Mouse (Mus musculus) heart, embryonic 12.5 days (tissue): ENCODE data around the gene Cep41. TPM values are rescaled to one million over a fixed set of nuclear protein-coding genes. Genes with fewer than 3 reads are reported as not detected.

Experiments
- ATAC-seq: fragments of 200-750 bp; cut with Nextera tagmentation; 2 replicates; pipeline ENCODE4 v1.8.0; 2017; ENCODE audit warnings: moderate TSS enrichment, moderate library complexity; ENCODE audit not compliant: insufficient number of reproducible peaks, low FRiP score
- H3K27ac ChIP-seq: fragments of 300-500 bp; sonication (generic); 2 replicates; pipeline ENCODE4 v1.5.1; 2016; ENCODE audit warnings: mild to moderate bottlenecking, moderate library complexity; ENCODE audit not compliant: poor library complexity, severe bottlenecking
- H3K27me3 ChIP-seq: fragments of 300-500 bp; sonication (generic); replicated peaks from 2 replicates; pipeline ENCODE4 v1.6.1; 2016; ENCODE audit warnings: mild to moderate bottlenecking, moderate library complexity
- H3K36me3 ChIP-seq: fragments of 300-500 bp; sonication (generic); 2 replicates; pipeline ENCODE4 v1.6.1; 2016; ENCODE audit warnings: mild to moderate bottlenecking, moderate library complexity
- H3K4me1 ChIP-seq: fragments of 300-500 bp; sonication (generic); replicated peaks from 2 replicates; pipeline ENCODE4 v1.6.1; 2016; ENCODE audit warnings: mild to moderate bottlenecking
- H3K4me2 ChIP-seq: fragments of 300-500 bp; sonication (generic); 2 replicates; pipeline ENCODE4 v1.6.1; 2016; ENCODE audit warnings: mild to moderate bottlenecking, moderate library complexity
- H3K4me3 ChIP-seq: fragments of 300-500 bp; sonication (generic); 2 replicates; pipeline ENCODE4 v1.5.1; 2016; ENCODE audit warnings: mild to moderate bottlenecking
- H3K9ac ChIP-seq: fragments of 300-500 bp; sonication (generic); 2 replicates; pipeline ENCODE4 v1.6.1; 2016; ENCODE audit warnings: mild to moderate bottlenecking, moderate library complexity
- H3K9me3 ChIP-seq: fragments of 300-500 bp; sonication (generic); replicated peaks from 2 replicates; pipeline ENCODE4 v1.6.1; 2016; ENCODE audit warnings: mild to moderate bottlenecking, moderate library complexity
- WGBS: fragments of 180-500 bp; shearing (Covaris S2); methylation state at CpG from one replicate; pipeline ENCODE4 v1.1.7; 2016; 5-methylcytosine and 5-hydroxymethylcytosine counted together
- polyA plus RNA-seq: library from polyadenylated mRNA; unstranded; fragments of >200 nt; fragmentation: Nextera tagmentation; extraction: Ambion mirVana; gene quantifications from 2 replicates; pipeline ENCODE4 v1.2.1, GENCODE M21; 2016

The Cep41 gene
- polyA plus RNA-seq, 1 experiment from 2014 or later = 11.9 TPM

GRCm38 (mm10) chr6:30624763-30625162 lies 68.8 kb downstream of the Cep41 start:
- H3K4me3 ChIP-seq = no peak overlapping the region
- no peak overlapping the region for H3K4me2 ChIP-seq
- peak overlapping the region; percentile 83 for H3K27ac ChIP-seq
- peak; percentile 36 for ATAC-seq
- H3K9ac ChIP-seq = 0 out of 2 replicates have a peak overlapping the region, but pooled peaks have one; percentile 21
- H3K4me1 ChIP-seq = peaks cover 47% of the 10 kb centered on the region
- H3K36me3 ChIP-seq = no peaks in the 10 kb centered on the region
- no peaks in the 10 kb centered on the region for H3K27me3 ChIP-seq
- no peaks in the 10 kb centered on the region for H3K9me3 ChIP-seq
- 38% methylated on average over 9 of the region's 9 CpGs for WGBS

DNA sequence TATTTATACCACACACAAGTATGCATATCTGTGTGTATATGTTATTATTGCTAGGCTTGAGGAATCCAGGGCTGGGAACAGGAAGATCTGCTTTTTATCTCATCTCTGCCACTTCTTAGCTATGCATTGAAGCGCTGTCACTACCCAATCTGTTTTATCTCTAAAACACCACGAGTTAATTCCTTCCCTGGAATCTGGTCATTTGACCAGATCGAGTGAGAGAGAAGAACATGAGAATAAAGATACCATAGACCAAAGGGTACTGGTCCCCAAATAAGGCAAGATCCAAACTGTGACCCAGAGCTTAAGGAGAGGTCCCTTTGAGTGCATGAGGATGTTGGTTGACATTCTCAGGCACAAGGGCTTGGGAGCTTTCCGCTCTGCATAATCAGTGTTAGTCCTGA lies 71.6 kb downstream of the Cep41 start:
- peaks cover 74% of the 10 kb centered on the region for H3K4me1 ChIP-seq
- H3K4me3 ChIP-seq = no peak overlapping the region
- WGBS = 4% methylated on average over 4 of the region's 4 CpGs
- H3K27ac ChIP-seq = peak overlapping the region; percentile 89
- H3K27me3 ChIP-seq = no peaks in the 10 kb centered on the region
- no peaks in the 10 kb centered on the region for H3K9me3 ChIP-seq
- peak; percentile 72 for ATAC-seq
- H3K4me2 ChIP-seq = no peak overlapping the region
- no peak overlapping the region for H3K9ac ChIP-seq
- H3K36me3 ChIP-seq = no peaks in the 10 kb centered on the region

DNA sequence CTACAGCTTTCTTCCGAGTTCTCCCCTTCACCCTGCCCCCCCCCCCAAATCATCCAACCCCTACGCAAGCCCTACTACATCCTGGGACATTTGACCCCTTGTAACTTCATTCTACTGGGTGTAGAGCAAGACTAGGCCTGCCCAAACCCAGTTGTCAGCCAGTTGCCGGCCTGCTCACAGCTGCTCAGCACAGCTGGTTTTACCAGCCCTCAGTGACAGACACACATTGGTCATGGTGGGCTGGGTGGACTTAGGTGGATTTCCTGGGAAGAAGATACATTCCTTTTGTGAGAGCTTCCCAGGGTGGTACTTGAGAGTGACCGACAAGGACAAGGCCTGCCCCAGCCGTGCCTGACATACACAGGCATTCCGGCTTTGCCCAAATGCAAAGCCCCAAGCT lies 72.6 kb downstream of the Cep41 start:
- Histone ChIP-seq H3K9me3 (no peaks in the 10 kb centered on the region), H3K4me1 (peaks cover 84% of the 10 kb centered on the region), H3K27me3 (no peaks in the 10 kb centered on the region), H3K36me3 (no peaks in the 10 kb centered on the region), H3K4me3 (no peak overlapping the region), H3K27ac (peak overlapping the region; percentile 94), H3K4me2 (no peak overlapping the region), H3K9ac (0 out of 2 replicates have a peak overlapping the region, but pooled peaks have one; percentile 10)
- no peak for ATAC-seq
- 69% methylated on average over 6 of the region's 6 CpGs for WGBS

DNA sequence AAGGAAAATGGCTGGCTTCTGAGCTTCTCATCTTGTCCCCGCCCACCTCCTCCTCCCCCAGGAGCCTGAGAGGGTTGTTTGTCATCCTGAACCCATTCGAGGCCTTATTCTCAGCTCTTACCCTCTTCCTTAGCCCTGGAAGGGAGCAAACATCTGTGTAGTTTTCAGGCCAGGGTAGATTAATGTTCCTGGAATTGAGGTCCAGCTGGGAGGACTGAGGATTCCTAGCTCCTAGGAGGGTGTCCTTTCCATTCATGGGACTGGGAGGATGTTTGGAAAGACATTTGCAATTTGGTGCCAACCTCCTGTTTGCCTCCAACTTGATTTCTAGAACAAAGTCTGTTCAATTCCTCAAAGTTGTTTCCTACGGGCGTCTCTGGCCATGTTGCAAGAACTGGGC lies 73.0 kb downstream of the Cep41 start:
- Histone ChIP-seq H3K4me1 (peaks cover 88% of the 10 kb centered on the region), H3K36me3 (no peaks in the 10 kb centered on the region), H3K27me3 (no peaks in the 10 kb centered on the region), H3K4me2 (no peak overlapping the region), H3K9ac (no peak overlapping the region), H3K27ac (peak overlapping the region; percentile 94), H3K9me3 (no peaks in the 10 kb centered on the region), H3K4me3 (no peak overlapping the region)
- no peak for ATAC-seq
- 76% methylated on average over 4 of the region's 4 CpGs for WGBS

DNA sequence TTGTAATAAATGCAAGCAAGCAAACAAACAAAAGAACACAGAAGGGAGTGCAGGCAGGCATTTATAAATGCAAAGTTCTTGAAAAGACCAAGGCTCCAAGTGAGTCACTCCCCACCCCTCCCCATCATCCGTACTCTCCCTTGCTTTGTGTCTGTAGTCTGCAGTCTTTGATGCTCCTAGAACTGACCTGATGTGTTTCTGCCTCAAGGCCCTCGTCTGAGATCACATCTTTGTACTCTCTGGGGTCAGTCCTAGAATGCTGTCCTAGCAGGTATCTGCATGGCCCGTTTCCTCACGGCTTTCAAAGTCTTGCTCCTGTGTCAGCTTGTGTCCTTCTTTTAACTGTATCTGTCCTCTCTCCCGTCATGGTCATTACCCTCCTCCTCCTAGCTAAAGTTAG lies 73.9 kb downstream of the Cep41 start:
- H3K9me3 ChIP-seq = no peaks in the 10 kb centered on the region
- H3K27me3 ChIP-seq = no peaks in the 10 kb centered on the region
- ATAC-seq = no peak
- H3K9ac ChIP-seq = no peak overlapping the region
- no peak overlapping the region for H3K4me2 ChIP-seq
- peaks cover 82% of the 10 kb centered on the region for H3K4me1 ChIP-seq
- no peaks in the 10 kb centered on the region for H3K36me3 ChIP-seq
- H3K4me3 ChIP-seq = no peak overlapping the region
- 79% methylated on average over 5 of the region's 5 CpGs for WGBS
- 0 out of 2 replicates have a peak overlapping the region, but pooled peaks have one; percentile 63 for H3K27ac ChIP-seq

- Histone ChIP-seq H3K4me1 (peaks cover 75% of the 10 kb centered on the region), H3K9ac (peak overlapping the region; percentile 17; the same call in 1 of the 2 replicates), H3K4me3 (no peak overlapping the region), H3K9me3 (no peaks in the 10 kb centered on the region), H3K4me2 (no peak overlapping the region), H3K36me3 (no peaks in the 10 kb centered on the region), H3K27ac (peak overlapping the region; percentile 63), H3K27me3 (no peaks in the 10 kb centered on the region)
- WGBS = 47% methylated on average over 6 of the region's 6 CpGs
- no peak for ATAC-seq
Observed at GRCm38 (mm10) chr6:30618735-30619134, 74.8 kb downstream of the Cep41 start.

- no peaks in the 10 kb centered on the region for H3K36me3 ChIP-seq
- 18% methylated on average over 18 of the region's 18 CpGs for WGBS
- peaks cover 70% of the 10 kb centered on the region for H3K4me1 ChIP-seq
- no peaks in the 10 kb centered on the region for H3K27me3 ChIP-seq
- H3K9ac ChIP-seq = peak overlapping the region; percentile 56; the same call in 1 of the 2 replicates
- H3K9me3 ChIP-seq = no peaks in the 10 kb centered on the region
- peak overlapping the region; percentile 53 for H3K4me2 ChIP-seq
- 0 out of 2 replicates have a peak overlapping the region, but pooled peaks have one; percentile 3 for H3K4me3 ChIP-seq
- peak overlapping the region; percentile 68 for H3K27ac ChIP-seq
- no peak for ATAC-seq
Observed at GRCm38 (mm10) chr6:30617959-30618590, 75.5 kb downstream of the Cep41 start.

DNA sequence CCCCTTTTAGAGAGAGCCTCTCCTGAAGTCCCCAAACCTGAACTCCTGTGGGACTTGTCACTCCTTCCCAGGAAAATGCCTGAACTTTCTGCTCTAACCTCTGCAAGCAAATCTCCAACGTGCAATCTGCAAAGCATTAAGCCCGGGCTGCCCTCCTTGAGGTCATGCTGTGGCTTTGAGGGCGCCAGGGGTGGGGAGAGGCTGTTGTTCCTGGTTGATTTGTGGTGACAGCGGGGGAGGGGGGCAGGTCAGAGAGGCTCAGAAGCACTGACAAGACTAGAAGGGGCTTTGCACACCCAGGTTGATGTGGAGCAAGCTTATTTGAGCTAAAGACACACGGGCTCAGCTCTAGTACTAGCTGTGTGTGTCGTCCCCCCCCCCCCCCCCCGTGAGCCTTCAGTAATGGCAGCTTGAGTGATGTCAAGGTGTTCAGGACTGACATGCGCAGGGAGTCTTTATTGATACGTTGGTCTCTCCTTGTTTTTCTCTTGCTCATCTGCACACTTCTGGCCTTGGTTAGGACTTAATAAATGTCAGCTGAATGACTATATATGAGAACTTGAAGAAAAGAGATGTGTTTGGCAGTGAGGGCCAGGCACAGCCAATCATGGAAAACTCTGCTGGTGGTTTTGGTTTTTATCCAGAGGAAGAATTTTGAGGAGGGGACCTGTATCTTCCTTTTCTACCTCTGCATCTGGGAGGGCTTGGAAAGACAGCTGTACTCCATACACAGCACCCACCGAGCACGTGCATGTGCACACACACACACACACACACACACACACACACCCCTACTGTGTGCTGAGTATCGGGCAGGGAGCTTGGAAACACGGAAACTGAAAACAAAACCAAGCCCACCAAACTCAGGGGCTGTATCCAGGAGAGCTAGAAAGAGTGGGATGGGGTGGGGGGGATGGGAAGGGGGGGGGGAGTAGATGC lies 76.3 kb downstream of the Cep41 start:
- Histone ChIP-seq H3K4me3 (0 out of 2 replicates have a peak overlapping the region, but pooled peaks have one; percentile 3), H3K27ac (peak overlapping the region; percentile 68), H3K27me3 (no peaks in the 10 kb centered on the region), H3K9me3 (no peaks in the 10 kb centered on the region), H3K36me3 (no peaks in the 10 kb centered on the region), H3K9ac (peak overlapping the region; percentile 57), H3K4me2 (peak overlapping the region; percentile 53), H3K4me1 (peaks cover 62% of the 10 kb centered on the region)
- no peak for ATAC-seq
- WGBS = 12% methylated on average over 13 of the region's 13 CpGs

GRCm38 (mm10) chr6:30616491-30616941 lies 77.0 kb downstream of the Cep41 start:
- WGBS = 9% methylated on average over 8 of the region's 8 CpGs
- peak overlapping the region; percentile 57 for H3K9ac ChIP-seq
- H3K36me3 ChIP-seq = no peaks in the 10 kb centered on the region
- peak overlapping the region; percentile 44 for H3K4me2 ChIP-seq
- no peak overlapping the region for H3K4me3 ChIP-seq
- H3K9me3 ChIP-seq = no peaks in the 10 kb centered on the region
- H3K27ac ChIP-seq = peak overlapping the region; percentile 68
- ATAC-seq = no peak
- H3K27me3 ChIP-seq = no peaks in the 10 kb centered on the region
- peaks cover 56% of the 10 kb centered on the region for H3K4me1 ChIP-seq

GRCm38 (mm10) chr6:30615741-30616140 lies 77.8 kb downstream of the Cep41 start:
- Histone ChIP-seq H3K4me1 (peaks cover 49% of the 10 kb centered on the region), H3K4me2 (no peak overlapping the region), H3K36me3 (no peaks in the 10 kb centered on the region), H3K4me3 (no peak overlapping the region), H3K9ac (no peak overlapping the region), H3K27me3 (no peaks in the 10 kb centered on the region), H3K27ac (no peak overlapping the region), H3K9me3 (no peaks in the 10 kb centered on the region)
- ATAC-seq = no peak
- WGBS = 32% methylated on average over 4 of the region's 4 CpGs

DNA sequence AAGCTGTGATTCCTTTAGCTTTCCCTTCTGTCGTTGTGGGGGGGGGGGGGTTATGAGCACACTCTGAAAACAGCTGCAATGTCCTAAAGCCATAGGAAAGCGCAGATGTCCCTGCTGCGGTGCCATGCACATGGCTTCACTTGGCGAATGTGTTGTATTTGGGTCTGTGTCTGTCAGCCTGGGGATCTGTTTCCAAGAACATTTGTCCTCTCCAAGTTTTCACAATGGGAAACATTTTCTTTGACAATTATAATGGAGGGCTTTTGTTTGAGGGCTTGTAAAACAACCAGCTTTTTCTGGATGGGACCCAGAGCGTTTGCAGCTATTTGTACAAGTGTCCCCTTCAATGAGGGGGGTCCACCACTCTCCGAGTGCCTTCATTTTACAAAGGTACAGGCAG lies 79.3 kb downstream of the Cep41 start:
- ATAC-seq = no peak
- H3K9me3 ChIP-seq = no peaks in the 10 kb centered on the region
- H3K27ac ChIP-seq = no peak overlapping the region

More for the DNA sequence above, 79.3 kb downstream of the Cep41 start:
- Histone ChIP-seq H3K4me2 (no peak overlapping the region), H3K4me1 (peaks cover 38% of the 10 kb centered on the region), H3K36me3 (no peaks in the 10 kb centered on the region), H3K27me3 (no peaks in the 10 kb centered on the region), H3K9ac (no peak overlapping the region), H3K4me3 (no peak overlapping the region)
- WGBS = 81% methylated on average over 6 of the region's 6 CpGs
